Mouse (Mus musculus) bone marrow, adult 2 months (tissue): ENCODE measurements around the gene Plcg1.

Experiments
- CTCF ChIP-seq: fragments of 200-500 bp; IDR thresholded peaks from 2 replicates; pipeline ENCODE4 v1.5.1; 2011; ENCODE audit warnings: low read length, control low read depth; ENCODE audit not compliant: control insufficient read depth, insufficient read depth
- POLR2A ChIP-seq: fragments of 200-500 bp; IDR thresholded peaks from 2 replicates; pipeline ENCODE4 v1.6.1; 2011; ENCODE audit warnings: low read depth, mild to moderate bottlenecking, control low read depth, low read length, borderline replicate concordance; ENCODE audit not compliant: control insufficient read depth

DNA sequence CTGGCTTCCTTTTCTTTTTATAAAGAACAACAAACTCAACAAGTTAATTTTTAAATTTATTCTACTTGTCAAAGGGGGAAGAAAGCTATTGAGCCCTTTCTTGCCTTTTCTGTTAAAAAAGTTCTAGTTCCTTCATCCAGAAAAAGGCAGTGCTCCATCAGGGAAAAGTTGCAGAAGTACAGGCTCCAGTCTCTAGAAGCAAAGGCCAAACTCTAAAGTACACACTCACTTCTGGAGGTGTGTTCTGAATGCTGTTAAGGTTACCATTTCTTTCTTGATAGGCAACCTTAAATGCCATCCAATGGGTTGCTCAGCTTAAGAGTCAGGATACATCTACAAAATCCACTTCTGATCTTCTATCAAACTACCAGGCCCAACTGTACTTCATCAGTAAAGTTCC is 58.6 kb downstream of the Plcg1 start:
- TF ChIP-seq POLR2A (no peak), CTCF (no peak)
